Mouse (Mus musculus) layer of hippocampus, postnatal 10 days (tissue): ENCODE data around the gene Cntn2. TPM values are rescaled to one million over a fixed set of nuclear protein-coding genes. Genes with fewer than 3 reads are reported as not detected.
A peak's percentile ranks its signal among the peaks of the same experiment; 100 is the strongest.

ENCODE experiments used
- DNase-seq, 2 experiments: peaks; one replicate each; pipeline ENCODE4 v3.0.0; 2021; ENCODE audit warnings: low spot score in 2 of 2
- long read RNA-seq: library from polyadenylated mRNA; stranded (forward); transcript quantifications from one replicate; pipeline ENCODE4 v2.0.0, GENCODE M21; 2023
- total RNA-seq, 2 experiments: library from RNA; stranded (reverse); gene quantifications; 2 replicates each; pipeline ENCODE4 v1.2.3; 2021

The Cntn2 gene
- total RNA-seq, result 10 to 100 TPM; 72.1 to 76.2 TPM
- long read RNA-seq, full-length matches to known transcripts, result 1 of 13 reads
- long read RNA-seq, partial matches to known transcripts, result 5 of 13 reads
- long read RNA-seq, other reads (novel, unspliced or antisense), result 7 of 13 reads

DNA sequence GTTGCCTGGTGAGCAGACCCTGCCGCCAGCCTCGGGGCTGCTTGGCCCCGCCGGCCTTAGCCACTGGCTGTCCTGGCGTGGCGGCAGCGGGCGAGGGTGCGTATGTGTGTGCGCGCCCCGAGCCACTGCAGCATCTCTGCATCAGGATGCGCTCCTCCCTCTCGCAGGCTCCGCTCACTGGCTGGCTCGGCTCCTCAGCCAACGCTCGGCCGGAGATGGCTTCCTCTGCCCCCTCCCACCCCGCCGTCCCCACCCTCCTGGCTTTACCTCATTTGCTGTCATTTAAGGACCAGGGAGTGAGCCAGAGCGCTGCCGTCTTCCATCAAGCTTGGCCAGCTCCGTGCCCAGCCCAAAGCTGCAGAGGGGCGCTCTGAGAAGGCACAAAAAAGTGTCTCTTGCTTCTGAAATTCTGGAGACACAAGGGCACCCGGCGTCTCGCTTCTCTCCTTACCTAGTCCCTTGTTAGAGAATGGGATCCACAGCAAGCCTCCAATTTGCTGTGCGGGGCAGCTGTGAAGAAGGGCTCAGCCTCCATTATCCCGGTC lies at the start of gene Cntn2:
Cntn2 (minus strand) TSS at position 495 of the 545 bp plus-strand sequence.
- DNase-seq, result peak; percentile 49 to 72

DNA sequence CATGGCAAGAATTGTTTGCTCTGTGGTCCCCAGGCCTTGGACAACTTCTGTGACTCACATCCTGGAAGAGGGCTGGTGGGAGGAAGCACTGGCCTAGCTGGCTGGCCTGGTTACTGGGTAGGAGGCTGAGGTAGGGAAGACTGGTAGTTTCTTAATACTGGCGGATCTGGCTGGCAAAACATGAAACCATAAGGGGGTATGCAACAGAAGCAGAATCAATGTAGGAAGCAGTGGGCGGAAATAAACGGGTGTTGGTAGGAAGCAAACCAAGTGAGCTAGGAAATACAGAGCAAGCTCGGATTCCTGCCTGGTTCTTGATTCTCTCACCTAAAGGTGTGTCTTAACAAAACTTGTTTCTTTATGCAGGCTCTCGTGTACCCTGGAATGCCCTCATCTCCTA lies 49.1 kb upstream of the Cntn2 start:
- DNase-seq, result peak in 1 of 2 experiments; percentile 36

DNA sequence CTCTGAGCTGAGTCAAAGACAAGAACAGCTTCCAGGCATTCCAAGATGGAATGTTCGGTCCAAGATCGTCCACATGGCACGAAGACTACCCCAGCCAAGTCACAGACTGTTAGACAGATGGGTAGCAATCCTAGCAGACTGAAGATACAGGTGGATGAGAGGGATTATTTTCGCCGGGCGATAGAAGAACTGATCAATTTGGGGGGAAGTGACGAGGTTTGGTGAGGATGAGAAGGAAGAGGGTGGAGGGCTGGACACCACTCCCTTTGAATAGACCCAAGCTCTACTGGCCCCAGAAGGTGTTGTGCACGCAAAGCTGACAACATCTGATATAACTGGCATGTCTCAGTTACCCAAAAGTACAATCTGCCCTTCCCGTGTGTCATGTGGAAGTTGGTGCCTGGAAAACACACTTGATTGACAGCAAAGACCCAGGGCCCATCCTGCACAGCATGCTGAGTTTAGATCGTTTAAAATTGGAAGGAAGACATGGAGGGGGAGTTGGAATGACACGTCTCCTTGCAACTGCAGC lies 48.4 kb upstream of the Cntn2 start:
- peak in 1 of 2 experiments; percentile 48 for DNase-seq

DNA sequence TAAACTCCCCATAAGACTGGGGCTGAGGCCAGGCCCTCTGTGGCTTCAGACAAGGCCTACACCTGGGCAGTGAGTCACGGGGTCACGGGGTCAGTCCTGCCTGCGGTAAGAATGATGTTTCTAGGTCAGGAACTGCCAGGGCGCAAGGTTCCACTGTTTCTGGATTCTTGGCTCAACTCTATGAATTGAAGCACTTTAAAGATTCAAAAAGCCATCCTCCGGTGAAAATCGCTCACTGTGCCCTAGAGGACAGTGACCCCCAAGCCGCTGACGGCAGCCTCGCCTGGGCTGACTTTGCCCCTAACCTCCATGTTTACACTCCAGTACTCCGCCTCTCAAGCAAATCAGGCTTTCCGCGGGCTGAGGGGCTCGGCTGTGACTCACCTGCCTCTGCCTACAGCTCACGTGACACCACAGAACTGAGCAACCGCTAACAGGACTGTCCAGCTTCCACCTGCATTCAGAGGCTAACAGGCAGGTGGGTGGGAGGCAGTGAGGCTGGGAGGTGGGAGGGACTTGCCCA lies 43.7 kb upstream of the Cntn2 start:
- DNase-seq, result no peak

DNA sequence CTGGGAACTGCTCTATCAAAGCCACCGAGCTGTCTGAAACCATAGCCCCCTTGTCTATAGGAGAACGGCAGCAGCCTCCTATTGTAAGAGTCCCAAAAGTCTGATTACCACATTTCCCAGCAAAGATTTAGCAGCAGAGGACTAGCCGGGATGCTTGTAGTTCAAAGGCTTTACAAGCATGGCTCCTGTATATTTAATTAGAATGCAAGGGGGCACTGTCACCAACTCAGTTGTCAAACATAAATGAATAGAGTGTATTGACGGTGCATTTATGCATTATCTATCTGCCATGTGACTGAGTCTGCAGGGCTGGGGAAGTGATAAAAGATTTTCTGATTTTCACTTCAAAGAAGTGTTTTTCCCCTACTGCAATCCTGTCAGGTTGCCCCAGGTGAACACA lies 42.3 kb upstream of the Cntn2 start:
- DNase-seq, result no peak

DNA sequence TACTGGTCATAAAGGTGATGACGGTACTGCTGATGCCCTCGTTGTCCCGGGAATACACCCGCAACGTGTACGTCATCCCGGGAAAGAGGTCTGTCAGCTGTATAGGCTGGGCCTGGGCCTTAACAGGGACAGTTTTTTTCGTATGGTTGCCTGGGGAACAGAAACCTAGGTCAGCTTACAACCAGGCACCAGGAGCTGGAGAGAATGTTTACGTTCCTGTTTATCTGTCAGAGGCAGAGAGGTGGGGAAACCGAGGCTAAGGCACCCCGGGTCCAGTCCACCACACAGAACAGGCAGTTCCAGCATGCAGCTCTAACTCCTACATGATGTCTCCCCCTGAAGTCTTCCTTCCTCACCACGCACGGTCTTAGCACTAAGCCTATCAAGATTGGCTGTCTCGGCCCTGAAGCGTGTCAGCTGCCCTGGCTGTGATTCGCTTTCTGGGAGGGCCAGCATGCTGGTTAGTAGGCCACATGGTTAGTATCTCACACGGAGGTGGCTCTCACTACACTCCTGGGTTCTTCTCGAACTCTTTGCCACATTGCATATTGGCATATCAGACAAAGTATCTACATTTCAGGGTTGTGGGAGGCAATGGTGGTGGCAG lies 40.0 kb upstream of the Cntn2 start:
- no peak for DNase-seq

DNA sequence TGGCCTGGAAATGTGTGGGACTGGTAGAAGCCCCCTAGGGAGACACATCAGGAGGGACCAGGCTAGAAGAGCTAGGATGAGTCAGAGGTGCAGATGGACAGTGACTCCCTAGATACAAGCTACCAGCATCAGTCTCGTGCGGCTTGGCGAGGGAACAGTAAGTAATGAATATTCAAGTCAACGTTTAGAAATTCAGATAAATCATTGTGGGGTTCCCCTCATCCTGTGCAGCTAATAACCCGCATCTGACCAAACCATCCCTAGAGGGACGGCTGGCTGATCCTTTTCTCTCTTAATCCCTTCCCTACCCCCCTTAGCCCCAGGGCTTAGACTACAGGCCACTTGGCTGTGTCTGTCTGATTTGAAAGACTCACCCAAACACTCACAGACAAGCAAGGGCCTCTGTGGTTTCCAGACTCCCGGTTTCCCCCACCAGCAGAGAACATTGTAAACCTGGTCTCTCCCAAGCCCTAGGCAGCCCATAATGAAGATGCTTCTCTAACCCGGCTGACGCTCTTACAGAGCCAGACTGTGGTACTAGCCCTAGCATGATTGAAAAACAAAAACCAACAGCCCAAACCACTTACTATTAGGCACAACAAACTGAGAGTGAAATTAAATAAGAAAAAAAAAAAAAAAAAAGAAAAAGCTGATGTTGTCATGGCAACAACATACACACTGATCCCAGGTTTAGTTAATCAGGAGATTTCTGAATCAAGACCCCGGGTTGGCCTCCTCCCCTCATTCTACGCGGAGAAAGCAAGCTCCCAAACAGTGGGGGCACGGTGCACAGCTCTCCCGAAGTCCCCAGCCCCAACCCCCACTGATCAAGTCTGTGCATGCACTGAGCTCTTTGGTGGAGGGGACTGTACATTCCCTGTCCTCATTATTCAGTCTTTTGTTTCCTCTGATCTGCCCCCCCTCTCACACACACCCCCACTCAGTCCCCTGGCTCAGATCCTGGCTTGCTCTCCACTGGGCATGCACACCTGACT lies 39.1 kb upstream of the Cntn2 start:
- no peak for DNase-seq

DNA sequence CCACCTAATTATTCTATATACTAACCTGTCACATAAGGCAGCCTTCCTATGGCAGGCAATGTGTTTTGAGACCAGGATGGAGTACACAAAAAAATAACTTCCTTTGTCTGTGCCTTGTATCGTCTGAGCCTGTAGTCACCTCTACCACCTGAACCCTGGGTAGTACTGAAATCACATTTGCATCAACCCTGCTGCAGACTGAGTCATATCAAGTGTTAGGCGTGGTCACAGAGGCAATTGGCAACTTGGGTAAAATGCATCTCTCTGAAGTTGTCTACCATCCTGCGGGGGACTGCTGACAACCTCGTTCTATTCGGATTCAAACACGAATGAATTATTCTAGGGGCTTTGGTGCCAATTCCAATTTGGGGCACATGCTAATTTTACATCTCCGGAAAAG lies 37.0 kb upstream of the Cntn2 start:
- no peak for DNase-seq

DNA sequence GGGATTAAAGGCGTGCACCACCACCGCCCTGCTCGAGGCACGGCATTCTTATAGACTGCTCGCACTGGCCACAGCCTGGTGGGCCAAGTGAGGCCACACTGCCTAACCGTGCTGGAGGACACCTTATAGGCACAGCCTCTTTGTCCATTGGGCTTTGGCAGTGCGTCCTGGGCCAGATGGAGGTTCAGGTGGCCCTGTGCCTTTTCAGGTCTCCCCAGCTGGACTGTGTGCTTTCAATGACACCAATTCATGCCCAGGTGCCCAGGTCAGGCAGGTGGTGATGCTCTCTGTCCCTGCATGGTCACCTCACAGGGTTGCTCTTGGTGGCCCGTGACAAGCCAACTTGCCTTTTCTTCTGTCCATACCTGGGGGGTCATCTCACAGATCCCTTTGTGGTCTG lies 33.8 kb upstream of the Cntn2 start:
- no peak for DNase-seq

DNA sequence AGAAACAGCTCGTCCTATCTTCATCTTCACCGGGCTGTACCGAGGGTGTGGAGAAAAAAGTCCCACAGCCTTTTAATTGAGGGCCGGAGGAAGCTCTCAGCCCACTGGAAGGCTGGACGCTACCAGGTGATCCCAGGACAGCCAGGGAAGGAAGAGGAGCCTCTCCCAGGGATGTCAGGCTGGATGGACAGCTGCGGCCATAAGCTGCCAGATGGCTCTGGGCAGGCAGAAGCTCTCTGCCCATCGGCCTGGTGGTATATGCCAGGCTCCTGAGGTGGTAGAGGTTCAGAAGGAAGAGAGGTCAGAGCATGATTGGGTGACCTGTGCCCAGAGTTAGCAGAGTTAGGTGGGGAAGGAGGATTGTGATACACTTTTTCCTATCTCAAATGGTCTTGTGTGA lies 29.8 kb upstream of the Cntn2 start:
- no peak for DNase-seq

DNA sequence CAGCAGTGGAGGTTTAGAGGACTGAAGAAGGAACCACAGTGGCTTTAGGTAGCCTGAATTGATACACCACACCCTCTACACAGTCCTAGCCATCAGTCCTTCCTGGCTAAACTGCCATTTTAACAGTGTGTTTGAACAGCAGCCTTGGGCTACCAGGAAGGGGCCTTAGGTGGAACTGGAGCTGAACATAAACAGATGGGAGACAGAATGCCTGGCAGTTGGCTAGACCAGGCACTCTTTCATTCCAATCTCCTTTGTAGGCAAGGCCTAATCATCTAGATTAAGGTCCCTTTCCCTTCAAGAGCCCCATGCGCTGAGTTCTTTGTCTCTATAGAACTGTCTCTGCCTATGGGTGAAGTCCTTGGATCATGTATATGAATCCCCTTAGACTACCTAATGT lies 28.6 kb upstream of the Cntn2 start:
- DNase-seq, result no peak

DNA sequence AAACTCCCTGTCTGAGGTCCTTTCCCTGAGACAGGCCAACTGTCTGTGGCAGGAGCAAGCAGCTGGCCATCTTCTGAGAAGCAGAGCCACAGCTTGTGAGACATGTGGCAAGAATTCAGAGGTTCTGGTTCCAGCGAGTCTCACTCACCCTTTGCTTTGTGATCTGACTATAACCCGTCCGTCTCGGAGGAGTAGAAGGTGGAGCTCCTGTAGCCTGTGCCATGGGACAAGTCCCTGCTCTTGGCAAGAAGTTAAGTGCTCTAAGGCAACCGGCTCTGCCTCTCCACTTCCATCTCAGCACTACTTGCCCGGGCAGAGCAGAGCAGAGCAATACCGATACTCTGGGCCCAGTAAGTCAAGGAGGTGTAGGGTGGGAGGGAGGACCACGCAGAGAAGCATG lies 27.9 kb upstream of the Cntn2 start:
- no peak for DNase-seq

DNA sequence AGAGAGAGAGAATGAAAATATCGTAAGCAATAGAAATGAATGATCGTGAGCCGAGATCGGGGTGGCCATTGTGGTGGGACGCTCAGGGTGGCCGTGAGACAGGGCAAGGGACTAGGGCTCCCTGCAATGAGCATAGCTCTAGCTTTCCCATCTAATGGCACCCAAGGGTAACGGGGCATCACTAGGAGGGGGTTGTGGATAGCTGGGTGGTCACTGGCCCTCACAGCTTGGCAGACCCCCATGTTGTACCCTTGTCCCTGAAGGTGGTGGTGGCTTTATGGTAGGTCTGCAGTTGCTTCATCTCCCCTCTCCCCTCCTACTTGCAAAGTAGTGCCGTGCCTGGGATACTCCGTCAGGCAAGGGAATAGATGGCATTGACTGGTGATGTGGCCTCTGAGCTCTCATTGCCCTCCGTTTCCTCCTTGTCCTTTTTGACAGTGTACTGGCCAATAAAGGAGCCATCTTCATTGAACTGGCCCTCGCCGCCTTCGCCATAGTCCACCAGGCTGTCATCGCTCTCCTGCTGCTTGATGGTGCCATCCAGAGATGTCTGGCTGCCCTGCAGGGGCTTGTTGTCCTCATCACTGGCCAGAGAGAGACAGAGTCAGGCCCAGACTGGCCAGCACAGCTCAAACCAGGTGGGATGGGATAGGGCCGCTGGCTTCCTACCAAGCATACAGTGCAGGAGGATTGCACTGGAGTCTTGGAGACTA lies 27.2 kb upstream of the Cntn2 start:
- DNase-seq, result no peak

DNA sequence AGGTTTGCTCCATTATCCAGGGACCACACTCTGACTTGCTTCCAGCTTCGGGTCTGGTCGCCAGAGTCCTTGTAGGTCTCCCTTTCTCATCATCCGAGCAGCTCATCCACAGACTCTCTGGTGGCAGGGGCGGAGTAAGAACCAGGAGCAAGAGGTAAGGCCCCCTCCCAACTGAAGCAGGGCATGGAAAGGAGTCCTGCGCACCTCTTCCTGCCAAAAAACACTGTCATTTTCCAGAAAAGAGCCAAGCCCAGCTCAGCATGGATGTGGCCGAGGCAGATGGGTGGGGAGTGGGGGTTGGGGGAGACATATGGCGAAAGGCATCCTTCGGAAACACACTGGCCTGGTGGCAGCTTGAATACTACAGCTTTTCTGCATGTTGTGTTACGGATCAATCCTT lies 26.5 kb upstream of the Cntn2 start:
- DNase-seq, result peak in 1 of 2 experiments; percentile 48

DNA sequence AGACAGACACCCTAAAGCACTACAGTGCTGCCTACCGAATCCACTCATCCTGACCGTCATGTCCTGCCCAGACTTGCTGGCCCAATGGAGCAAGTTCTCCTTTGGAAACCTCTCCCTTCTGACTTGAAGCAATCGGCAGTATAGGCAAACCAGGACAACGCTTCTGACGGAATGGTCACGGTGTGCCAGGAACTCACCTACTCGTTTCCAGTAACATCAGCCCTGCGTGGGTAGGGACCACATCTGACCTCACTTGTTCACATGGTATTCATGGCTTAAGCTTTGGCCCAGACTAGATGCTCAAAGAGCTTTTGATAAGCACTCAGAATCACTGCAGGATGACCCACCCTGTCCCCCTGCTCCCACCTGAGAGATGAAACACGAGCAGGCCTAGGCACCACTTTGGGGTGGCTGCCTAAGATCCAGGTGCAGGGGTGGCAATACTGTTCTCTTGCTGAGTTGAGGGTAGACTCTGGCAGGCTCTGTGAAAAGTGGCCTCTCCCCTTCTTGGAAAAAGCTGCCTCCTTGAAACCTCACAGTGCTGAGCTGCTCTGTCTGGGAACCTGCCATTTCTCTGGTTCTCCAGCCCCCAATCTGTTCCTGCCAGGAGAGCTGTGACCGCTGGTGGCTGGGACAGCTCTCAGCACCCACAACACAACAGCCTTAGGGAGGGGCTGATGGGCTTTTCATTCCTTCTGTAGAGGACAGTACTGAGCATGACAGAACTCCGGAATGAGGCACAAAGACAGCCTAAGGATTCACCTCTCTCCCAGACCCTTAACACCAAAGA lies 24.5 kb upstream of the Cntn2 start:
- no peak for DNase-seq

DNA sequence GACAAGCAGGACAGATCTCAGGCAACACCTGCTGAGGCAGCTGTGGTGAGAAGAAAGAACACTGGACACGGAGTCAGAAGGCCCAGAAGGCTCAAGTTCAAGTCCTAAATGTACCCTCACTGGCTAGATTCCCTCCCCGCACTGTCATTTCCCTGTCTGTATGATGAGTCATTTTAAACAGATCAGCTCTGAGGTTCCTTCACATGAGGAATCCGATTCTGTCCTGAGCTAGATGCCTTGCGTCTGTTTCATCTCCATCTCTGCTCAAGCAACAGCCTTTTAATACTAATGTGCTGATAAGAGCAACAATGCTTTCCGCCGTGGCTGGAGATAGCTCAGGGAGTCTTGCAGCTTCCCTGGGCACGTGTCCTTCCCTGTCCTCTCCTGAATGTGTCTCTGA lies 22.7 kb upstream of the Cntn2 start:
- DNase-seq, result no peak

DNA sequence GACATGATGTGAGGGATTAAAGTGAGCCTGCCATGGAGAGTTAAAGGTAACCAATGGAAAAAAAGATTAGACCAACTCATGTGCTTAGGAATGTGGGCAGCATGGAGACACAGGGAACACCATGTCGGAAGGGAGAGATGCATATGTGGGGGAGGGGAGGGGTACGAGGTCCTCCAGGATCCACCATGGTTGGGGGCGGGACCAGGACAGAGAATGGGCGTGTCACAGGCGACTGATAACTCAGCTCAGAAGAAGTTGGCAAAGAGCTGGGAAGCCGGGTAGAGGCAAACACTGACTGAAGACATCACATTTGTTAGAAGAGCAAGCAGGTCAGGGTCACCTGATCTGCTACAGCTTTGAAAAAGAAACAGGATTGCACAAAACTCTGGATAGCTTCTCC lies 21.9 kb upstream of the Cntn2 start:
- DNase-seq, result no peak

DNA sequence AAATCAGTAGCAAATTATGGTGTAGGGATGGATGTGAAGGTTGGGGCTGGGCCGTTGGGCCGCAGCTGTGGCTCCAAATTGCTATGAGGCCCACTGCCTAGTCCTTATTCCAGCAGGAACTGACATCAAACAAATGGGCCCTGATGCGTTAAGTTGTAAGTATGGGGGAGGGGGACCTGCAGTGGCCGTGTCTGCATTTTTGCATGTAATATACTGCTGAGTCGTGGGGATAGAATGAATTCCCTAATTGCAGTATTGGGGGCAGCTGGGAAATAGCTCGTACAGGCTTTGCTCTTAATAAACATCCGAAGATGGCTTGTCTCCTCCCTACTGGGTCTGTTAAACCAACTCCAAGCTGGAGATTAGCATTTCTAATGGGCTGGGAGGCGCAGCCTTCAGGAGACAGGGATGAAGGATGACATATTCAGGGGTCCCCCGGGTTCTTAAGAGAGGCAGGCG lies 19.3 kb upstream of the Cntn2 start:
- no peak for DNase-seq

DNA sequence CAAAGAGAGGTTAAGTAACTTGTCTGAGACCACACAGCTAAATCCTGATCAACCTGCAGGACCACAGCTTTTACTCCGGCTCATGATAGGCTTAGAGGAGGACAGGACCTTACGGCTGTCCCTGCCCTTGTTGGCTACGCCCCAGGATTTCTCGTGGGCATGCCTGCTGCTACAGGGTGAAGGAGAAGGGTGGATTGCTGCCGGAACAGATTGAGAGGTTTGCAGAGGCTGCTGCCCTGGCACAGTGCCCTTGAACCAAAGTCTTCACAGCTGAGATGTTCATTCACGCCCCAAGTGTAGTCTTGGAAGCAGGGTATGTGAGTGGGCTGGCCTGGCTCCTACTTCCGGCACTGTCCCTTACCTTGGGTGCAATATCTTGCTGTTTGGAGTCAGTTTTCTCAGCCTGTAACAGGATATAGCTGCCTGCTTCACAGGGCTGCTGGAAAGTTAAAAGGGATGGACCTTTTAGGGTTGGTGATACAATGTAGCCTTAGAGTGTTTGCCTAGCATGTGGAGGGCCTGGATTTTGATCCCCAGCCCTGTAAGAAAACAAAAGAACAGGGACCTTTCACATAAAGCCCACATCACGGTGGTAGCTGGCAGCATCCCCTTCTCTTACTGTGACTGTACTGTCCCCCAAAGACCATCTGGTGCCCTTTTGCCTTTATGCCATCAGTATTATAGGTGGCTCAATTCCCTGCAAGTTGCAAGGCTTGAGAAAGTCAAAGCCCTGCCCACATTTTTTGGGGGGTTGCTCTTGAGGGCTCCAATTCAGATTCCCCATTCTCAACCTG lies 18.0 kb upstream of the Cntn2 start:
- DNase-seq, result no peak
